Mouse (Mus musculus): ENCODE measurements around the gene Rgs6. TPM values are rescaled to one million over a fixed set of nuclear protein-coding genes. Genes with fewer than 3 reads are reported as not detected.

Gene Rgs6
- total and polyA plus RNA-seq, 3 experiments: not detected

DNA sequence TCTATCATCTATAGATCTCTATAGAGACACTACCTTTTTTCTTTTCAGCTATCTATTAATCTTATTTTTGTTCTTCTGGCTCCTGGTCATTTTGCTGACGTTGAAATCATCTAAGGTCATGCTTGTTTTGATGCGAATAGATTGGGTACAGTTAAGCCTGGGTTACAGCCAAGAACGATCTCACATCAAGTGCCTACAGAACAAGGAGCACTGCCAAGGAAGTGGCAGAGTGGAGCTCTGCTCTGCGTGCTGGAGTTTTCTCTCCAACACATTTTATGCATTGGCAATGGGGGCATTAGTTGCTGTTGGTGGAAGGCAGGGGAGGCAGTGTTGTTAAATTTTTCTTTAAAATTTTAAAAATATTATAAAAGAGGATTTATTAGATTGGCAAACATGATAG, 138.2 kb downstream of the Rgs6 start:
- in situ Hi-C loops (cut with MboI; ENCODE audit: low pct_ligation_motif_present, low pct_unique_long_range_greater_than_20kb, low sequenced_read_pairs) (no loop called here), dilution Hi-C loops (cut with MboI; ENCODE audit: extremely low pct_ligation_motif_present, extremely low pct_unique_long_range_greater_than_20kb, low sequenced_read_pairs) (no loop called here)

DNA sequence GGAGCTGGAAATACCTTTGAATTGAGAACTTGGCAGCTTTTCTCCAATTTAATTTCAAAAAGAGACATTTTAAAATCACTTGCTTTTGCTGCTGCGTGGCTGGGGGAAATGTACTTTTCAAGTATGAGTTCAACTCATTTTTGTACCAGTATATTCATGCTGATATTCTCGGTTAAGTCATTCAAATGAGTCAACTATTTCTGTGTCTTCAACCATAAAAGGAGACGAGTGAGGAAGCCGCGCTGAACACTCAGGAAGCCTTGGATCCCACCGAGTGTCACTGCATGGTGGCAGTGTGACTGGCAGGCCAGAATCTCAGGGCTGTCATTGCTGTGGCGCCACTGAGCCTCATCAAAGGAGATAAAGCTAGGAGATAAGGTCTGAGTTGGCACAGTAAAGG, 143.5 kb downstream of the Rgs6 start:
- Histone ChIP-seq H3K27me3 (replicated peaks) (no peaks in the 10 kb centered on the region), H3K4me3 (replicated peaks in 1 of 3; ENCODE audit: low read depth in 2 of 3, low read length in 2 of 3, poor library complexity in 1 of 3) (no peak overlapping the region), H3K36me3 (replicated peaks in 1 of 2; ENCODE audit: control insufficient read depth in 1 of 2, insufficient read depth in 1 of 2, low read length in 1 of 2) (no peaks in the 10 kb centered on the region), H3K79me2 (replicated peaks; ENCODE audit: control insufficient read depth, extremely low read depth, insufficient read depth, poor library complexity, severe bottlenecking) (no peaks in the 10 kb centered on the region), H3K4me1 (ENCODE audit: control insufficient read depth in 1 of 2, insufficient read depth in 2 of 2) (peaks cover 4 to 15% of the 10 kb centered on the region in 2 experiments; a peak in 3 of 4 replicates), H3K9me3 (replicated peaks; ENCODE audit: low read length) (no peaks in the 10 kb centered on the region), H3K27ac (ENCODE audit: insufficient read depth, low read depth) (no peak overlapping the region), H3K9ac (ENCODE audit: insufficient read depth, low read depth) (no peak overlapping the region), H3K4me2 (ENCODE audit: insufficient read depth, low read depth, poor library complexity, severe bottlenecking) (no peak overlapping the region)
- in situ Hi-C loops (cut with MboI; ENCODE audit: low pct_ligation_motif_present, low pct_unique_long_range_greater_than_20kb, low sequenced_read_pairs) (no loop called here), dilution Hi-C loops (cut with MboI; ENCODE audit: extremely low pct_ligation_motif_present, extremely low pct_unique_long_range_greater_than_20kb, low sequenced_read_pairs) (no loop called here)
- peak; percentile 24 for DNase-seq (ENCODE audit: extremely low read depth)
- TF ChIP-seq MAZ (IDR thresholded peaks at IDR 0.05; ENCODE audit: low read depth, low read length) (no peak), RCOR1 (conservative IDR thresholded peaks at IDR 0.05; ENCODE audit: low read depth, low read length) (no peak), MAX (IDR thresholded peaks at IDR 0.05; ENCODE audit: low read length) (no peak), E2F4 (IDR thresholded peaks at IDR 0.05; ENCODE audit: insufficient replicate concordance, low read depth, low read length) (no peak), BHLHE40 (IDR thresholded peaks at IDR 0.05; ENCODE audit: low read depth, low read length) (no peak), USF1 (IDR thresholded peaks at IDR 0.05; ENCODE audit: low read depth, low read length) (no peak), UBTF (IDR thresholded peaks at IDR 0.05; ENCODE audit: low read depth, low read length) (no peak), MAFK (IDR thresholded peaks at IDR 0.05; ENCODE audit: insufficient replicate concordance, low read length) (no peak), PAX5 (IDR thresholded peaks at IDR 0.05; ENCODE audit: low read length) (no peak), EP300 (IDR thresholded peaks at IDR 0.05; ENCODE audit: low read length) (no peak), ZC3H11A (IDR thresholded peaks at IDR 0.05; ENCODE audit: low read depth, low read length) (no peak)

More for the DNA sequence above, 138.2 kb downstream of the Rgs6 start:
- Histone ChIP-seq H3K79me2 (replicated peaks; ENCODE audit: control insufficient read depth, extremely low read depth, insufficient read depth, poor library complexity, severe bottlenecking) (no peaks in the 10 kb centered on the region), H3K27me3 (replicated peaks) (no peaks in the 10 kb centered on the region), H3K27ac (ENCODE audit: insufficient read depth, low read depth) (no peak overlapping the region), H3K9ac (ENCODE audit: insufficient read depth, low read depth) (no peak overlapping the region), H3K4me2 (ENCODE audit: insufficient read depth, low read depth, poor library complexity, severe bottlenecking) (no peak overlapping the region), H3K9me3 (replicated peaks; ENCODE audit: low read length) (no peaks in the 10 kb centered on the region), H3K4me1 (ENCODE audit: control insufficient read depth in 1 of 2, insufficient read depth in 2 of 2) (peaks cover 2 to 5% of the 10 kb centered on the region in 2 experiments; a peak in 2 of 4 replicates), H3K36me3 (replicated peaks in 1 of 2; ENCODE audit: control insufficient read depth in 1 of 2, insufficient read depth in 1 of 2, low read length in 1 of 2) (no peaks in the 10 kb centered on the region), H3K4me3 (replicated peaks in 1 of 3; ENCODE audit: low read depth in 2 of 3, low read length in 2 of 3, poor library complexity in 1 of 3) (no peak overlapping the region)
- TF ChIP-seq JUND (conservative IDR thresholded peaks at IDR 0.05; ENCODE audit: low read depth, low read length) (no peak), TCF12 (IDR thresholded peaks at IDR 0.05; ENCODE audit: low read depth, low read length) (no peak), EP300 (IDR thresholded peaks at IDR 0.05; ENCODE audit: low read length) (no peak), TBP (conservative IDR thresholded peaks at IDR 0.05; ENCODE audit: low read depth, low read length) (no peak), CHD1 (IDR thresholded peaks at IDR 0.05; ENCODE audit: low read depth, low read length) (no peak), KAT2A (IDR thresholded peaks at IDR 0.05; ENCODE audit: insufficient replicate concordance, low read length) (no peak), E2F4 (IDR thresholded peaks at IDR 0.05; ENCODE audit: insufficient replicate concordance, low read depth, low read length) (no peak), IRF4 (IDR thresholded peaks at IDR 0.05; ENCODE audit: low read depth, low read length) (no peak), RAD21 (IDR thresholded peaks at IDR 0.05; ENCODE audit: low read depth, low read length) (no peak), PAX5 (IDR thresholded peaks at IDR 0.05; ENCODE audit: low read length) (no peak), ZKSCAN1 (IDR thresholded peaks at IDR 0.05; ENCODE audit: borderline replicate concordance, low read depth, low read length) (no peak), BHLHE40 (IDR thresholded peaks at IDR 0.05; ENCODE audit: low read depth, low read length) (no peak), UBTF (IDR thresholded peaks at IDR 0.05; ENCODE audit: low read depth, low read length) (no peak), MAZ (IDR thresholded peaks at IDR 0.05; ENCODE audit: low read depth, low read length) (no peak), ZNF384 (IDR thresholded peaks at IDR 0.05; ENCODE audit: low read depth, low read length) (no peak), MEF2A (IDR thresholded peaks at IDR 0.05; ENCODE audit: borderline replicate concordance, low read depth, low read length) (no peak), POLR2A (IDR thresholded peaks at IDR 0.05; ENCODE audit: low read depth, low read length) (no peak), SIN3A (IDR thresholded peaks at IDR 0.05; ENCODE audit: low read length) (no peak), MAX (IDR thresholded peaks at IDR 0.05; ENCODE audit: low read length) (no peak)
- no peak for DNase-seq (ENCODE audit: extremely low read depth)
